Mouse (Mus musculus): ENCODE results near the gene Olfr1419. TPM values are rescaled to one million over a fixed set of nuclear protein-coding genes. Genes with fewer than 3 reads are reported as not detected.

Gene Olfr1419
- polyA plus RNA-seq, 1 experiment from 2014 or later: not detected

Small RNA genes within 50 kb of the gene (microRNA-seq; reads per million reads assigned to microRNA genes)
- gene Mir6994: 7.4 reads per million, percentile 22 among the genes with 10 or more reads in this experiment

Other genes starting within 250 kb of the Olfr1419 start
- 0.14 TPM in 1 of 2 replicates, not detected in the other for gene Ms4a3, start 234.3 kb downstream of the Olfr1419 start, polyA plus RNA-seq (2015; fragmentation: Nextera tagmentation; extraction: Ambion mirVana)
- gene Oosp2, start 214.5 kb downstream of the Olfr1419 start, polyA plus RNA-seq (2015; fragmentation: Nextera tagmentation; extraction: Ambion mirVana): not detected in 2 replicates
- gene Oosp1, start 184.0 kb downstream of the Olfr1419 start, polyA plus RNA-seq (2015; fragmentation: Nextera tagmentation; extraction: Ambion mirVana): not detected in 2 replicates
- gene Oosp3, start 178.1 kb downstream of the Olfr1419 start, polyA plus RNA-seq (2015; fragmentation: Nextera tagmentation; extraction: Ambion mirVana): not detected in 2 replicates
- gene Gif, start 127.6 kb downstream of the Olfr1419 start, polyA plus RNA-seq (2015; fragmentation: Nextera tagmentation; extraction: Ambion mirVana): not detected in 2 replicates
- 59.4 and 66.6 TPM in 2 replicates for gene Mrpl16, start 104.7 kb downstream of the Olfr1419 start, polyA plus RNA-seq (2015; fragmentation: Nextera tagmentation; extraction: Ambion mirVana)
- gene Stx3, start 55.7 kb downstream of the Olfr1419 start, polyA plus RNA-seq (2015; fragmentation: Nextera tagmentation; extraction: Ambion mirVana): 4.3 and 5.9 TPM in 2 replicates
- gene Olfr1417, start 35.9 kb downstream of the Olfr1419 start, polyA plus RNA-seq (2015; fragmentation: Nextera tagmentation; extraction: Ambion mirVana): not detected in 2 replicates
- not detected in 2 replicates for gene Olfr1418, start 14.0 kb downstream of the Olfr1419 start, polyA plus RNA-seq (2015; fragmentation: Nextera tagmentation; extraction: Ambion mirVana)
- 0.05 and 0.28 TPM in 2 replicates for gene Olfr1420, start 11.5 kb upstream of the Olfr1419 start, polyA plus RNA-seq (2015; fragmentation: Nextera tagmentation; extraction: Ambion mirVana)
- 17.2 and 17.3 TPM in 2 replicates for gene Patl1, start 37.3 kb upstream of the Olfr1419 start, polyA plus RNA-seq (2015; fragmentation: Nextera tagmentation; extraction: Ambion mirVana)
- 4.3 and 4.4 TPM in 2 replicates for gene Osbp, start 90.8 kb upstream of the Olfr1419 start, polyA plus RNA-seq (2015; fragmentation: Nextera tagmentation; extraction: Ambion mirVana)
- gene Olfr1423, start 166.2 kb upstream of the Olfr1419 start, polyA plus RNA-seq (2015; fragmentation: Nextera tagmentation; extraction: Ambion mirVana): 0.03 TPM in 1 of 2 replicates, not detected in the other
- gene Olfr1424, start 187.6 kb upstream of the Olfr1419 start, polyA plus RNA-seq (2015; fragmentation: Nextera tagmentation; extraction: Ambion mirVana): not detected in 2 replicates
- gene Olfr1425, start 202.6 kb upstream of the Olfr1419 start, polyA plus RNA-seq (2015; fragmentation: Nextera tagmentation; extraction: Ambion mirVana): not detected in 2 replicates
- gene Olfr1426, start 216.9 kb upstream of the Olfr1419 start, polyA plus RNA-seq (2015; fragmentation: Nextera tagmentation; extraction: Ambion mirVana): not detected in 2 replicates
- not detected in 2 replicates for gene Olfr1427, start 228.2 kb upstream of the Olfr1419 start, polyA plus RNA-seq (2015; fragmentation: Nextera tagmentation; extraction: Ambion mirVana)
- not detected in 2 replicates for gene Olfr1428, start 240.8 kb upstream of the Olfr1419 start, polyA plus RNA-seq (2015; fragmentation: Nextera tagmentation; extraction: Ambion mirVana)
- not detected in 2 replicates for gene Olfr76, start 248.1 kb upstream of the Olfr1419 start, polyA plus RNA-seq (2015; fragmentation: Nextera tagmentation; extraction: Ambion mirVana)